Mouse (Mus musculus) liver, embryonic 15.5 days (tissue): ENCODE measurements around the gene Clec16a. TPM values are rescaled to one million over a fixed set of nuclear protein-coding genes. Genes with fewer than 3 reads are reported as not detected.

Experiments used
- ATAC-seq: fragments of 200-750 bp; cut with Nextera tagmentation; 2 replicates; pipeline ENCODE4 v1.8.0; 2017; ENCODE audit warnings: moderate number of reproducible peaks, mild to moderate bottlenecking, moderate library complexity; ENCODE audit not compliant: insufficient read depth
- H3K27ac ChIP-seq: fragments of 300-500 bp; sonication (generic); replicated peaks from 2 replicates; pipeline ENCODE4 v1.5.1; 2015; ENCODE audit warnings: mild to moderate bottlenecking, inconsistent platforms
- H3K27me3 ChIP-seq: fragments of 300-500 bp; sonication (generic); 2 replicates; pipeline ENCODE4 v1.6.1; 2015; ENCODE audit warnings: mild to moderate bottlenecking, inconsistent platforms
- H3K36me3 ChIP-seq: fragments of 300-500 bp; sonication (generic); replicated peaks from 2 replicates; pipeline ENCODE4 v1.6.1; 2015; ENCODE audit warnings: moderate library complexity, mild to moderate bottlenecking, inconsistent platforms
- H3K4me1 ChIP-seq: fragments of 300-500 bp; sonication (generic); replicated peaks from 2 replicates; pipeline ENCODE4 v1.6.1; 2015; ENCODE audit warnings: inconsistent platforms
- H3K4me2 ChIP-seq: fragments of 300-500 bp; sonication (generic); 2 replicates; pipeline ENCODE4 v1.6.1; 2015; ENCODE audit warnings: moderate library complexity, mild to moderate bottlenecking, inconsistent platforms
- H3K4me3 ChIP-seq: fragments of 300-500 bp; sonication (generic); replicated peaks from 2 replicates; pipeline ENCODE4 v1.5.1; 2015; ENCODE audit warnings: mild to moderate bottlenecking, inconsistent platforms
- H3K9ac ChIP-seq: fragments of 300-500 bp; sonication (generic); 2 replicates; pipeline ENCODE4 v1.6.1; 2015; ENCODE audit warnings: moderate library complexity, mild to moderate bottlenecking, inconsistent platforms
- H3K9me3 ChIP-seq: fragments of 300-500 bp; sonication (generic); replicated peaks from 2 replicates; pipeline ENCODE4 v1.6.1; 2016; ENCODE audit warnings: inconsistent platforms
- WGBS: fragments of 180-500 bp; shearing (Covaris S2); methylation state at CpG from one replicate; pipeline ENCODE4 v1.1.7; 2015; ENCODE audit warnings: mixed read lengths; ENCODE audit not compliant: insufficient replicate concordance; 5-methylcytosine and 5-hydroxymethylcytosine counted together
- polyA plus RNA-seq: library from polyadenylated mRNA; unstranded; fragments of >200 nt; fragmentation: Nextera tagmentation; extraction: Ambion mirVana; gene quantifications from 2 replicates; pipeline ENCODE4 v1.2.1, GENCODE M21; 2015

Gene Clec16a
- polyA plus RNA-seq, 1 experiment from 2014 or later, result 10.9 TPM

GRCm38 (mm10) chr16:10627136-10627668, 82.1 kb downstream of the Clec16a start:
- Histone ChIP-seq H3K9me3 (no peaks in the 10 kb centered on the region), H3K9ac (no peak overlapping the region), H3K27me3 (no peaks in the 10 kb centered on the region), H3K4me1 (peaks cover 6% of the 10 kb centered on the region), H3K4me3 (no peak overlapping the region), H3K27ac (no peak overlapping the region), H3K36me3 (no peaks in the 10 kb centered on the region), H3K4me2 (no peak overlapping the region)
- 73% methylated on average over 6 of the region's 6 CpGs for WGBS
- ATAC-seq, result no peak

DNA sequence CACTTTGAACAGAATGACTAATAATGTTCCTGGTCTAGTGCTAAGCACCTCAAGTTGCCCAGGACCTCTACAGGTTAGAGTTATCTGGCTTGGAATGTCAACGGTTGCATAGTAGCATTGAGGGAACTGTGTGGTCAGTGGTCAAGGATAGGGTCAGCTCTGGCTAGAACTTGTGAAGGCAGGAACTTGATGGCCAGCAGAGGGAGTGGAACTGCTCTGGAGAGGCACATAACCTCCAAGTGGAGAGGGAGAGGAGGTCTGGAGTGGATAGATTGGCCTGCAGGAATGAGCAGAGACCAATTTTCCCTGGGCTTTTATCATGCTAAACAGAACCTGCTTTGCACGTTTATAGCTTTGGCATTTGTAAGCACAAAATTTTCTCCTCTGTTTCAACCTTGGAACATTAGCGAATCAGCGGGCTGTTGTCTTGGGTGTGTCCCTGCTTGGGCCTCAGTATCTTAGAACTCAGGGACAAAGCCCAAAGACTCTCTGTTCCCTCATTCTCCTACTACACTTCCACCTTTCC, 83.0 kb downstream of the Clec16a start:
- Histone ChIP-seq H3K9me3 (no peaks in the 10 kb centered on the region), H3K4me2 (no peak overlapping the region), H3K9ac (no peak overlapping the region), H3K27me3 (no peaks in the 10 kb centered on the region), H3K4me3 (no peak overlapping the region), H3K36me3 (no peaks in the 10 kb centered on the region), H3K27ac (no peak overlapping the region), H3K4me1 (peaks cover 6% of the 10 kb centered on the region)
- 57% methylated on average over 4 of the region's 4 CpGs for WGBS
- ATAC-seq, result no peak

DNA sequence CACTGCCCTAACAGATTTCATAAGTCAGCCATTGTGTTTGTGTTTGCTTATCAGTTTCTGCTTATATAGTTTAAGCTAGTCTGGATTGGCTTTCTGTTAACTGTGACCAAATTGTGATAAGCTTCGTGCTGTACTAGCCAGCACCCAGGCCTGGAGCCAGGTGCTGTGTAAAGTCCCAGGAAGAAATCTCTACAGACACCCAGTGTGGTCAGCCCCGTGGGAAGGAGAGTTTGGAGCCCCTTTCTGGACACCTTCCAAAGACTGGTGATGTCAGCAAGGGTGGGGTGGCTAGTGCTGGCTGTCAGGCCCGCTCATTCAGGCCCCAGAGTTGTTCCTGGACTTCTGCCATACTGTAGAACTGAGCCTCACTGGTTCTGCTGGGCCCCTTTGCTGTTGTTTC, 83.8 kb downstream of the Clec16a start:
- Histone ChIP-seq H3K9ac (no peak overlapping the region), H3K27ac (no peak overlapping the region), H3K4me1 (peaks cover 6% of the 10 kb centered on the region), H3K9me3 (no peaks in the 10 kb centered on the region), H3K27me3 (no peaks in the 10 kb centered on the region), H3K4me3 (no peak overlapping the region), H3K4me2 (no peak overlapping the region), H3K36me3 (no peaks in the 10 kb centered on the region)
- 20% methylated on average over 3 of the region's 3 CpGs for WGBS
- ATAC-seq, result no peak

DNA sequence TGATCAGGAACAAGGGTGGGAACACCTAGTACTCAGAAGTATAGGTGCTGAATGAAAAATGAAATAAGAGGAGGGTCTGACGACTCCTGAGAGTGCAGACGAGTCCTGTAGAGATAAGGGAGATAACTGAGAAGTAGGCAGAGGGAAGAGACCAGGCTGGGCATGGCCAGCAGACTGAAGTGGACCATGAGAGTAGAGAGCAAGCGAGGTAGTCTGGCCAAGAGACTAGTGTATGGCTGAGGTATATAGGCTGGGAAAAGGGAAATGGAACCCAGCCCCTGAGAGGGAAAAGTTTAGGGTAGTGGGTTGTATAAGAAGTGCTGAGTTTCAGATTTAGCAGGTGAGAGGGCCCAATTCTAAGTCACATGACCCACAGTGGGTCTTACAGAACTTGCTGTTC, 84.2 kb downstream of the Clec16a start:
- 45% methylated on average over 3 of the region's 3 CpGs for WGBS
- H3K9ac ChIP-seq, result no peak overlapping the region
- H3K27ac ChIP-seq, result no peak overlapping the region
- no peaks in the 10 kb centered on the region for H3K9me3 ChIP-seq
- H3K4me3 ChIP-seq, result no peak overlapping the region
- no peaks in the 10 kb centered on the region for H3K36me3 ChIP-seq
- H3K27me3 ChIP-seq, result no peaks in the 10 kb centered on the region
- no peak for ATAC-seq
- H3K4me1 ChIP-seq, result peaks cover 6% of the 10 kb centered on the region
- H3K4me2 ChIP-seq, result no peak overlapping the region

- Histone ChIP-seq H3K27ac (no peak overlapping the region), H3K4me3 (no peak overlapping the region), H3K4me2 (no peak overlapping the region), H3K27me3 (no peaks in the 10 kb centered on the region), H3K9ac (no peak overlapping the region), H3K36me3 (no peaks in the 10 kb centered on the region), H3K4me1 (peaks cover 19% of the 10 kb centered on the region), H3K9me3 (no peaks in the 10 kb centered on the region)
- ATAC-seq, result no peak
- WGBS, result 68% methylated on average over 3 of the region's 3 CpGs
These were observed 89.8 kb downstream of the Clec16a start for GRCm38 (mm10) chr16:10634940-10635339.

DNA sequence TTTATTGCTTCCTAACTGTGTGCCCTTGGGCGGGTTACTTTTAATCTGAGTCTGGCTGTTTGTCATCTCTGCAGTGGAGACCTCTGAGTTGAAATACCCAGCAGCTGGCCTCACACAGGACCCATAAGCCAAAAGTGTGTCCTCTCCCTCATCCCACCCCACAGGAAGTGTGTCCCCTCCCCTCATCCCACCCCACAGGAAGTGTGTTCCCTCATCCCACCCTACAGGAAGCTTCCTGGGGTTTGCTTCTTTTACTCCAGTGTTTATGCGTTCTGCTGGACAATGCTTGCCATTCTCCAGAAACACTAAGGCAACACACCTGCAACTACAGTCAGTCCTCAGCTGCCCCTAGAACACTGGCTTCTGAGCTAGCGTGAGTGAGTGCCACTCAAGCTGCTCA, 92.8 kb downstream of the Clec16a start:
- no peaks in the 10 kb centered on the region; the same call in 1 of the 2 replicates for H3K27me3 ChIP-seq
- H3K4me2 ChIP-seq, result no peak overlapping the region
- H3K9ac ChIP-seq, result no peak overlapping the region
- H3K9me3 ChIP-seq, result no peaks in the 10 kb centered on the region
- H3K4me3 ChIP-seq, result no peak overlapping the region
- no peak overlapping the region for H3K27ac ChIP-seq
- 55% methylated on average over 3 of the region's 3 CpGs for WGBS
- no peaks in the 10 kb centered on the region for H3K36me3 ChIP-seq
- peaks cover 25% of the 10 kb centered on the region for H3K4me1 ChIP-seq
- no peak for ATAC-seq

DNA sequence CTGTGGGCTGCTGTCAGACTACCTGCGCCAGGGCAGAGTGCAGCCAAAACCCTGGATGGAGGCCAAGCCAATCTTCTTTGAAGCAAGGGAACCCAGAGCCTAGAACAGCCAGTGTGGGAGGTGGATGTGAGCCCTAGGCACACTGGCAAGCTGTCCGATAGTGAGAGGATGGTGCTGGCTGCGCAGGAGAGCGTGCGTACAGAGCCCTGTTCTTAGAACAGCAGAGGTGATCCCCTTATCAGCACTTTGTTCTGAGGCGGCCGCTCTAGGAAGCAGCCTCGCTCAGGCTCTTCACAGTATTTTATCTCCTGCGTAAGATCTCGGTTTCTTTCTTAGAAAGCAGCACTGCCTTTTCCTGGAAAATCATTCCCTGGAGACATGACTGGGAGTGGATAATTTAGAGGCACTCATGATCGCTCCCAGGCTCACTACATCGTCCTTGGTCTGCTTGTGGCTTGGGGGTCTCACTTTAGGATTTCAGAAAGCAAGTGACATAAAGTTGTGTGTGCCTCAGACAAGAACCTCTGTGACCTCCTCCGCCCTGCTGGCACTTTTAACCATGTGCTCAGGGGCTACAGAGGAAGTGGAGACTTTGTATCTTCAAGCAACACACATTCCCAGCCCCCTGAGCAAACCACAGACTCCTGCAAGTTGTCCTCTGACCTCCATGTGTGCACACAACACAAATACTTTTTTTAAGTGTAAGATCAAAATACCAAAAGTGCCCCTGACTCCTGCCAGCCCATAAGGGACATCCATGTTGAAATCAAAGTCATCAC, 94.2 kb downstream of the Clec16a start:
- no peak overlapping the region for H3K4me2 ChIP-seq
- H3K4me3 ChIP-seq, result no peak overlapping the region
- ATAC-seq, result peak; percentile 66
- no peaks in the 10 kb centered on the region; the same call in 1 of the 2 replicates for H3K27me3 ChIP-seq
- H3K27ac ChIP-seq, result no peak overlapping the region
- no peaks in the 10 kb centered on the region for H3K9me3 ChIP-seq
- H3K36me3 ChIP-seq, result no peaks in the 10 kb centered on the region
- WGBS, result 13% methylated on average over 13 of the region's 13 CpGs
- no peak overlapping the region for H3K9ac ChIP-seq
- H3K4me1 ChIP-seq, result peaks cover 38% of the 10 kb centered on the region

GRCm38 (mm10) chr16:10640041-10640440, 94.9 kb downstream of the Clec16a start:
- no peak for ATAC-seq
- no peak overlapping the region for H3K4me2 ChIP-seq

DNA sequence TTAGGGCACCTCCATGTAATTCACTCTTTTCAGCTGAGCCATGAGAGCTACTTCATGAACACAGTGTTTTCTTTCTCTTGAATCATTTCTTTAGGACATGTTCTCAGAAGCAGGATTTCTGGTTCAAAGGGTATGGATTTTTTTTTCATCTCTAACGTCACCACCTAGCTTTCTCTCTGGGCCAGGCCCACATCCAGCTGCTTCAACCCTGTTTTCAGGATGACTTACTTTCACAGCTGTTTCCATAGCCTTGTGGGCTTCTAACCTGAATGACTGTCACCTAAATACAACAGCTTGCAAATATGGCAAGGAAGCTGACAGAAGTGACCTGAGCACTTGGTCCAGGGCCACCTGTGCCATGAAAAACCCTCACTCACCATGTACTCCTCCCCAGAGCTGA, 96.0 kb downstream of the Clec16a start:
- Histone ChIP-seq H3K9ac (no peak overlapping the region), H3K27ac (no peak overlapping the region), H3K36me3 (no peaks in the 10 kb centered on the region), H3K27me3 (no peaks in the 10 kb centered on the region; the same call in 1 of the 2 replicates), H3K4me3 (no peak overlapping the region), H3K4me2 (no peak overlapping the region), H3K9me3 (no peaks in the 10 kb centered on the region), H3K4me1 (peaks cover 40% of the 10 kb centered on the region)
- WGBS, result 63% methylated on average over 1 of the region's 1 CpGs
- ATAC-seq, result no peak

More at GRCm38 (mm10) chr16:10640041-10640440, 94.9 kb downstream of the Clec16a start:
- WGBS, result 3% methylated on average over 5 of the region's 5 CpGs
- H3K9ac ChIP-seq, result no peak overlapping the region
- H3K4me3 ChIP-seq, result no peak overlapping the region
- H3K27ac ChIP-seq, result no peak overlapping the region
- H3K4me1 ChIP-seq, result peaks cover 40% of the 10 kb centered on the region
- no peaks in the 10 kb centered on the region for H3K36me3 ChIP-seq
- no peaks in the 10 kb centered on the region for H3K9me3 ChIP-seq
- no peaks in the 10 kb centered on the region; the same call in 1 of the 2 replicates for H3K27me3 ChIP-seq

GRCm38 (mm10) chr16:10642857-10643633, 97.9 kb downstream of the Clec16a start:
- Histone ChIP-seq H3K4me1 (peaks cover 40% of the 10 kb centered on the region), H3K36me3 (no peaks in the 10 kb centered on the region), H3K4me2 (no peak overlapping the region), H3K9me3 (no peaks in the 10 kb centered on the region), H3K27me3 (no peaks in the 10 kb centered on the region; the same call in 1 of the 2 replicates), H3K4me3 (no peak overlapping the region), H3K27ac (no peak overlapping the region), H3K9ac (no peak overlapping the region)
- 34% methylated on average over 4 of the region's 4 CpGs for WGBS
- ATAC-seq, result no peak

DNA sequence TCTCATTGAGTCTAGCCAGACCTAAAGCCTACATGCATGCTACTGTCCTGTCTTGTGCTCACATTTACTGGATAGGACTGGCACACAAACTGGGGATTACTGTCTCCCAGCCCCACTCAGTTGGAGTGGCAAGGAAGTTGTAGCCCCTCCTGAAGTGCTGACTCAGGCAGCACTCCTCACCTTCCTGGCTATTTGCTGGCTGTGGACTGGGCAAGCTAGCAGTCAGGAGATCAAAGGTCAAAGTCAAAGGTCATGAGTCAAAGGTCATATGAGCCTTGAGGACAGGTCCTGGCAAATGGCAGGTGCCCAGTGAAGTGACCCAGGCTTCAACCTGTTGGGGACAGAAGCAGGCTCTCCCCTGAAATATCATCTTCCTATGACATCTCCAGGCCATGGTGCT, 99.1 kb downstream of the Clec16a start:
- H3K9ac ChIP-seq, result no peak overlapping the region
- H3K4me1 ChIP-seq, result peaks cover 29% of the 10 kb centered on the region
- H3K9me3 ChIP-seq, result no peaks in the 10 kb centered on the region
- no peak overlapping the region for H3K27ac ChIP-seq
- H3K36me3 ChIP-seq, result no peaks in the 10 kb centered on the region
- no peaks in the 10 kb centered on the region; the same call in 1 of the 2 replicates for H3K27me3 ChIP-seq
- no peak for ATAC-seq
- no peak overlapping the region for H3K4me3 ChIP-seq
- no peak overlapping the region for H3K4me2 ChIP-seq
